Mouse (Mus musculus): ENCODE measurements around the gene Cfd. TPM values are rescaled to one million over a fixed set of nuclear protein-coding genes. Genes with fewer than 3 reads are reported as not detected.
A peak's percentile ranks its signal among the peaks of the same experiment; 100 is the strongest.

The Cfd gene
- polyA plus RNA-seq, 1 experiment from 2014 or later = not detected

GRCm38 (mm10) chr10:79919251-79919849, 28.7 kb downstream of the Cfd start:
- Histone ChIP-seq H3K27ac (ENCODE audit: low read depth, low read length) (no peak overlapping the region), H3K9ac (ENCODE audit: low read depth, low read length) (no peak overlapping the region), H3K4me3 (ENCODE audit: low read length) (no peak overlapping the region), H3K9me3 (ENCODE audit: control insufficient read depth, low read length) (no peaks in the 10 kb centered on the region), H3K36me3 (ENCODE audit: control insufficient read depth, insufficient read depth, low read length) (no peaks in the 10 kb centered on the region), H3K4me1 (ENCODE audit: control insufficient read depth, insufficient read depth, low read depth, low read length) (peaks cover 31% of the 10 kb centered on the region), H3K4me2 (ENCODE audit: low read length) (no peak overlapping the region), H3K27me3 (replicated peaks; ENCODE audit: control insufficient read depth, insufficient read depth, low read length) (peaks cover 56% of the 10 kb centered on the region)
- ATAC-seq = no peak
- 3% methylated on average over 18 of the region's 21 CpGs for WGBS

DNA sequence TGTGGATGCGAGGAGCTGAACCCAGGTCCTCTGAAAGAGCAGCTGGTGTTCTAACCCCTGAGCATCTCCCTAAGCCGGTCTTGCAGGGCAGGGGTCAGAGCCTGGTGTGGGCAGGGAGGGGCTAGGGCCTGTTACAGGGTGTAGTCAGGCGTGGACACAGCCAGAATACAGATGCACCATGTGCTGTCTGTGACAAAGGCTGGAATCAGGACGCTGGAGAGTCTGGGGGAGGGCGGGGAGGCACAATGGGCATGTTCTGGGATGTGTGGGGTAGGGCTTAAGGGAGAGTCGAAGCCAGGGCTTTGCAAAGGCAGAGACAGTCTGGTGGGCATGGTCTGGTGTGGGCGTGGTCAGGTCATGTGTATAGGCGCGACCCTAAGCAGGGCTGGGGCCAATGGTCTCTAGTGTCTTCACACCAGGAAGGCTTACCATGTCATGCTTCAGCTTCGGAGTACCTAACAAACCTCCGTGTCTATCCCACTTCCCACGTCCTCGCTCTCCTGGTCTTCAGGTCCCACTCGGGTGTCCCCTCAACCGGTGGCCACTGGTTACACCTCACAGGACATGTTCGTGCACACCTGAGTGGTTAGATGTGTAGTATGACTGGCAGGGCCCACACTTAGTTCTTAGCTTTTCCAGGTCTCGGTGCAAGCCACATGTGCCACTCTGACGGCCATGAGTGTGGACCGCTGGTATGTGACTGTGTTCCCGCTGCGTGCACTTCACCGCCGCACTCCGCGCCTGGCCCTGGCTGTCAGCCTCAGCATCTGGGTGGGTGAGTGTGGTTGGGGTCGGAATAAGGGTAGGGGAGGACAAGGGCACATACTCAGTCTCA, 29.6 kb downstream of the Cfd start:
- peaks cover 56% of the 10 kb centered on the region for H3K27me3 ChIP-seq (replicated peaks; ENCODE audit: control insufficient read depth, insufficient read depth, low read length)
- peak overlapping the region; percentile 55 for H3K4me2 ChIP-seq (ENCODE audit: low read length)
- peaks cover 23% of the 10 kb centered on the region for H3K4me1 ChIP-seq (ENCODE audit: control insufficient read depth, insufficient read depth, low read depth, low read length)
- no peaks in the 10 kb centered on the region for H3K36me3 ChIP-seq (ENCODE audit: control insufficient read depth, insufficient read depth, low read length)
- H3K27ac ChIP-seq (ENCODE audit: low read depth, low read length) = no peak overlapping the region
- peak overlapping the region; percentile 37; the same call in 1 of the 2 replicates for H3K4me3 ChIP-seq (ENCODE audit: low read length)
- ATAC-seq = no peak
- H3K9ac ChIP-seq (ENCODE audit: low read depth, low read length) = no peak overlapping the region
- 12% methylated on average over 26 of the region's 26 CpGs for WGBS
- H3K9me3 ChIP-seq (ENCODE audit: control insufficient read depth, low read length) = no peaks in the 10 kb centered on the region

GRCm38 (mm10) chr10:79920958-79921535, 30.4 kb downstream of the Cfd start, which contains the start of gene R3hdm4:
R3hdm4 (minus strand) TSS chr10:79921208.
- Histone ChIP-seq H3K4me2 (ENCODE audit: low read length) (peak within 1 kb of the TSS; percentile 55), H3K9ac (ENCODE audit: low read depth, low read length) (peak within 1 kb of the TSS; percentile 54), H3K9me3 (ENCODE audit: control insufficient read depth, low read length) (no peaks in the 10 kb centered on the region), H3K4me3 (ENCODE audit: low read length) (peak within 1 kb of the TSS; percentile 37), H3K36me3 (ENCODE audit: control insufficient read depth, insufficient read depth, low read length) (no peaks in the 10 kb centered on the region), H3K27ac (ENCODE audit: low read depth, low read length) (no peak within 1 kb of the TSS), H3K4me1 (ENCODE audit: control insufficient read depth, insufficient read depth, low read depth, low read length) (peaks cover 22% of the 10 kb centered on the region), H3K27me3 (replicated peaks; ENCODE audit: control insufficient read depth, insufficient read depth, low read length) (peaks cover 56% of the 10 kb centered on the region)
- 4% methylated on average over 39 of the region's 41 CpGs for WGBS
- no peak for ATAC-seq

DNA sequence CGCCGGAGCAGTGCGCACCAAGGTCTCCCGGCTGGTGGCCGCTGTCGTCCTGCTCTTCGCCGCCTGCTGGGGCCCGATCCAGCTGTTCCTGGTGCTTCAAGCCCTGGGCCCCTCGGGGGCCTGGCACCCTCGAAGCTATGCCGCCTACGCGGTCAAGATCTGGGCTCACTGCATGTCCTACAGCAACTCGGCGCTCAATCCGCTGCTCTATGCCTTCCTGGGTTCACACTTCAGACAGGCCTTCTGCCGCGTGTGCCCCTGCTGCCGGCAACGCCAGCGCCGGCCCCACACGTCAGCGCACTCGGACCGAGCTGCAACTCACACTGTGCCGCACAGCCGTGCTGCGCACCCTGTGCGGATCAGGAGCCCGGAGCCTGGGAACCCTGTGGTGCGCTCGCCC, 30.9 kb downstream of the Cfd start:
- H3K4me3 ChIP-seq (ENCODE audit: low read length) = peak overlapping the region; percentile 37
- H3K9ac ChIP-seq (ENCODE audit: low read depth, low read length) = peak overlapping the region; percentile 54
- no peaks in the 10 kb centered on the region for H3K36me3 ChIP-seq (ENCODE audit: control insufficient read depth, insufficient read depth, low read length)
- 1% methylated on average over 33 of the region's 34 CpGs for WGBS
- H3K4me1 ChIP-seq (ENCODE audit: control insufficient read depth, insufficient read depth, low read depth, low read length) = peaks cover 25% of the 10 kb centered on the region
- ATAC-seq = no peak
- peak overlapping the region; percentile 55 for H3K4me2 ChIP-seq (ENCODE audit: low read length)
- H3K27me3 ChIP-seq (replicated peaks; ENCODE audit: control insufficient read depth, insufficient read depth, low read length) = peaks cover 56% of the 10 kb centered on the region
- H3K9me3 ChIP-seq (ENCODE audit: control insufficient read depth, low read length) = no peaks in the 10 kb centered on the region
- H3K27ac ChIP-seq (ENCODE audit: low read depth, low read length) = no peak overlapping the region

GRCm38 (mm10) chr10:79924998-79925784, 34.5 kb downstream of the Cfd start:
- H3K4me2 ChIP-seq (ENCODE audit: low read length) = peak overlapping the region; percentile 18
- no peaks in the 10 kb centered on the region for H3K36me3 ChIP-seq (ENCODE audit: control insufficient read depth, insufficient read depth, low read length)
- H3K9me3 ChIP-seq (ENCODE audit: control insufficient read depth, low read length) = no peaks in the 10 kb centered on the region
- no peak for ATAC-seq
- no peak overlapping the region for H3K9ac ChIP-seq (ENCODE audit: low read depth, low read length)
- no peak overlapping the region for H3K4me3 ChIP-seq (ENCODE audit: low read length)
- H3K4me1 ChIP-seq (ENCODE audit: control insufficient read depth, insufficient read depth, low read depth, low read length) = peaks cover 39% of the 10 kb centered on the region
- no peak overlapping the region for H3K27ac ChIP-seq (ENCODE audit: low read depth, low read length)
- 10% methylated on average over 29 of the region's 29 CpGs for WGBS
- H3K27me3 ChIP-seq (replicated peaks; ENCODE audit: control insufficient read depth, insufficient read depth, low read length) = peaks cover 31% of the 10 kb centered on the region

GRCm38 (mm10) chr10:79925785-79926490, 35.3 kb downstream of the Cfd start:
- H3K4me1 ChIP-seq (ENCODE audit: control insufficient read depth, insufficient read depth, low read depth, low read length) = peaks cover 39% of the 10 kb centered on the region
- 0 out of 2 replicates have a peak, but pooled peaks have one; percentile 0 for ATAC-seq
- 9% methylated on average over 15 of the region's 15 CpGs for WGBS

GRCm38 (mm10) chr10:79926491-79927323, 36.1 kb downstream of the Cfd start, which contains the start of gene Arid3a:
Arid3a (plus strand) TSS chr10:79927043.
- peak; percentile 79 for ATAC-seq
- under 1% methylated on average over 63 of the region's 63 CpGs for WGBS

More at GRCm38 (mm10) chr10:79925785-79926490, 35.3 kb downstream of the Cfd start:
- H3K9me3 ChIP-seq (ENCODE audit: control insufficient read depth, low read length) = no peaks in the 10 kb centered on the region
- no peaks in the 10 kb centered on the region for H3K36me3 ChIP-seq (ENCODE audit: control insufficient read depth, insufficient read depth, low read length)
- peaks cover 23% of the 10 kb centered on the region for H3K27me3 ChIP-seq (replicated peaks; ENCODE audit: control insufficient read depth, insufficient read depth, low read length)
- H3K9ac ChIP-seq (ENCODE audit: low read depth, low read length) = peak overlapping the region; percentile 80
- H3K4me3 ChIP-seq (ENCODE audit: low read length) = peak overlapping the region; percentile 71
- H3K27ac ChIP-seq (ENCODE audit: low read depth, low read length) = peak overlapping the region; percentile 84; the same call in 1 of the 2 replicates
- H3K4me2 ChIP-seq (ENCODE audit: low read length) = peak overlapping the region; percentile 98

More at GRCm38 (mm10) chr10:79926491-79927323, 36.1 kb downstream of the Cfd start, which contains the start of gene Arid3a:
- H3K9ac ChIP-seq (ENCODE audit: low read depth, low read length) = peak within 1 kb of the TSS; percentile 80
- no peaks in the 10 kb centered on the region for H3K9me3 ChIP-seq (ENCODE audit: control insufficient read depth, low read length)
- peak within 1 kb of the TSS; percentile 71 for H3K4me3 ChIP-seq (ENCODE audit: low read length)
- H3K4me2 ChIP-seq (ENCODE audit: low read length) = peak within 1 kb of the TSS; percentile 98
- H3K4me1 ChIP-seq (ENCODE audit: control insufficient read depth, insufficient read depth, low read depth, low read length) = peaks cover 33% of the 10 kb centered on the region
- H3K27ac ChIP-seq (ENCODE audit: low read depth, low read length) = peak within 1 kb of the TSS; percentile 84
- H3K27me3 ChIP-seq (replicated peaks; ENCODE audit: control insufficient read depth, insufficient read depth, low read length) = peaks cover 18% of the 10 kb centered on the region
- H3K36me3 ChIP-seq (ENCODE audit: control insufficient read depth, insufficient read depth, low read length) = 0 out of 2 replicates have a peak, but pooled peaks cover 4% of the 10 kb centered on the region
